Mouse (Mus musculus): ENCODE data around the gene Pgm2. TPM values are rescaled to one million over a fixed set of nuclear protein-coding genes. Genes with fewer than 3 reads are reported as not detected.

Pgm2 gene
- polyA plus RNA-seq, 1 experiment, result 7.6 TPM

- Histone ChIP-seq H3K4me3 (ENCODE audit: insufficient read depth, low read depth, low read length) (no peak overlapping the region), H3K4me1 (ENCODE audit: control insufficient read depth, insufficient read depth, low read length) (peaks cover 10% of the 10 kb centered on the region), H3K36me3 (ENCODE audit: control insufficient read depth, insufficient read depth, low read length) (no peaks in the 10 kb centered on the region), H3K27me3 (replicated peaks; ENCODE audit: control insufficient read depth, insufficient read depth, low read length) (no peaks in the 10 kb centered on the region), H3K27ac (ENCODE audit: insufficient read depth, low read depth, low read length) (no peak overlapping the region)
- WGBS, result 86% methylated on average over 4 of the region's 4 CpGs
- no peak for DNase-seq
- TF ChIP-seq POLR2A (IDR thresholded peaks at IDR 0.05; ENCODE audit: low read depth, low read length) (no peak), CTCF (conservative IDR thresholded peaks at IDR 0.05; ENCODE audit: insufficient read depth, insufficient read length, low read depth, low read length) (no peak)
Measured at GRCm38 (mm10) chr5:64158501-64158900, 65.8 kb downstream of the Pgm2 start.

- Histone ChIP-seq H3K27ac (ENCODE audit: insufficient read depth, low read depth, low read length) (no peak overlapping the region), H3K36me3 (ENCODE audit: control insufficient read depth, insufficient read depth, low read length) (no peaks in the 10 kb centered on the region), H3K4me3 (ENCODE audit: insufficient read depth, low read depth, low read length) (peak overlapping the region; percentile 75), H3K4me1 (ENCODE audit: control insufficient read depth, insufficient read depth, low read length) (peaks cover 10% of the 10 kb centered on the region), H3K27me3 (replicated peaks; ENCODE audit: control insufficient read depth, insufficient read depth, low read length) (no peaks in the 10 kb centered on the region)
- no peak for DNase-seq
- no peak for TF ChIP-seq CTCF (conservative IDR thresholded peaks at IDR 0.05; ENCODE audit: insufficient read depth, insufficient read length, low read depth, low read length)
- TF ChIP-seq POLR2A (IDR thresholded peaks at IDR 0.05; ENCODE audit: low read depth, low read length), result no peak
- WGBS, result 7% methylated on average over 39 of the region's 39 CpGs
Measured at GRCm38 (mm10) chr5:64159065-64159780, 66.5 kb downstream of the Pgm2 start.

DNA sequence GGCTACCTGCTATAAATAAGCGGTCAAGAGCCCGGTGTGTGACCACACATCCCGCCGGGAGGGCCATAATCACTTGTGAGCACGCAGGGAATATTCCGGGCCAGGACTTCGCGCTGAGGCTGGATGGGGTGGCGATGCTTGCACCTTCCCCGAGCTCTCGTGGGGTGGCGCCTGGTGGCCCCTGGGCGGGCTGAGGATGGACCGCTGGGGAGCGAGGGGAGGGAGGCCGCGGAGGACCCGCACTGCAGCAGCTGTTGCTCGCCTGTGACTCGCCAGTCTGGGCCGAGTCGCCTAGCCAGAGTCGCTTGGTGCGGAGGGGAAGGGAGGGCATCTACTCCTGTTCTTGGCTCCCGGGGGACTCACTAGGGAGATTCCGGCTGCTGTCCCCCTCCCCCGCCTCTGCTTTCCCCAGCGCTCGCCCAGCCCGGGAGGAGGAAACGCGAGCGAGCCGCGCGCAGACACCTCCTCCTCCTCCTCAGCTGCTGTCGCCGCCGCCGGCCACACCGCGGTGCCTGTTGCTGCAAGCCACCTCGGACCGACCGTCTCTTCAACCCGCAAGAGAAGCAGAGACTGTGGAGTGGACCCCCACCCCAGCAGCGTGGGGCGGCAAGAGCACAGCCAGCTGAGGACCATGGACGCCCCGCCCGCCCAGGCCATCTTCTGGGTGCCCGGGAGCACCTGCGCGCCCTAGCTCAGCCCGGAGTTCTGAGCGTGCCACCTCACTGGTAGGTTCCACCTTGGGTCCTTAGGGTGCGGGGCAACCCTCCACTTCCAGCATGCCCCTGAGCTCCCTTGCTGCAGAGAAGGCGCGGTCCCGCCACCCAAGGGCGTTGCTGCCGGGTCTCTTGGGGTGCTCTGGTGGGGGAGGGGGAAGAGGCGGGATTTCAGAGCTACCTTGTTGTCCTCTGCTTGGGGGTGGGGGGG, 67.3 kb downstream of the Pgm2 start:
- Histone ChIP-seq H3K36me3 (ENCODE audit: control insufficient read depth, insufficient read depth, low read length) (no peaks in the 10 kb centered on the region), H3K4me1 (ENCODE audit: control insufficient read depth, insufficient read depth, low read length) (peaks cover 10% of the 10 kb centered on the region), H3K4me3 (ENCODE audit: insufficient read depth, low read depth, low read length) (peak overlapping the region; percentile 75), H3K27me3 (replicated peaks; ENCODE audit: control insufficient read depth, insufficient read depth, low read length) (no peaks in the 10 kb centered on the region), H3K27ac (ENCODE audit: insufficient read depth, low read depth, low read length) (no peak overlapping the region)
- WGBS, result under 1% methylated on average over 61 of the region's 63 CpGs
- DNase-seq, result peak; percentile 66
- TF ChIP-seq POLR2A (IDR thresholded peaks at IDR 0.05; ENCODE audit: low read depth, low read length) (no peak), CTCF (conservative IDR thresholded peaks at IDR 0.05; ENCODE audit: insufficient read depth, insufficient read length, low read depth, low read length) (no peak)

DNA sequence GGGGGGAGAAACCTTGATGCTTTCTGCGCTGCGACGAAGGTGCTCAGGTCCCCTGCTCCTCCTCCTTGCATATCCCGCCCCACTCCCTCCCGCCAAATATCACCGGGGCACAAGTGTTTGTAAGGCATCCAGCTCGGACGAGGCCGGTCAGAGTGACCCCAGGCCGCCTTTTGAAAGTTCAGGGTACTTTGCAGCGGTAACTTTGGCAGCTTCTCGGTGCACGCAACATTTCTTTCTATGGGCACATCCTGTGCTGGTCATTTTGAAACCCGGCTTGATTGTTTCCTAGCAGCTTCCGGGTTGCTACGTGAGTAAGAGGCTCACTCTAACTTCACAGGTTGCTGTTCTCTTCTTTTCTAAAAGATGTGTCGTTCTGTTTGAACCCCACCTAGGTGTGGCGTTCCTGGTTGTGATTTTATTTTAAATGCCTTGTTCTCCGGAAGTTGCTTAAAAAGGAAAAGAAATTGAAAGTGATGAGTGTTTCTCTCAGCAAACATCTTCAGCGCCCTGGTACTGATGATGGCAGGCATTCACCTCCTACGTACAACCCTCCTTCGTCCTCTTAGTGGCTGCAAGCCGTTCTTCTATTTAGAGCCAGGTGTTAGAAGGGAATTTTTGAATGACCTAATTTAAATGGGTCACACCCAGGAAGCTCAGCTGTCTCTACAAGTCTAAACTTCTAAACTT, 68.1 kb downstream of the Pgm2 start:
- Histone ChIP-seq H3K36me3 (ENCODE audit: control insufficient read depth, insufficient read depth, low read length) (no peaks in the 10 kb centered on the region), H3K27me3 (replicated peaks; ENCODE audit: control insufficient read depth, insufficient read depth, low read length) (no peaks in the 10 kb centered on the region), H3K27ac (ENCODE audit: insufficient read depth, low read depth, low read length) (no peak overlapping the region), H3K4me1 (ENCODE audit: control insufficient read depth, insufficient read depth, low read length) (peaks cover 10% of the 10 kb centered on the region), H3K4me3 (ENCODE audit: insufficient read depth, low read depth, low read length) (peak overlapping the region; percentile 75)
- TF ChIP-seq CTCF (conservative IDR thresholded peaks at IDR 0.05; ENCODE audit: insufficient read depth, insufficient read length, low read depth, low read length), result no peak
- DNase-seq, result peak; percentile 32
- WGBS, result 4% methylated on average over 23 of the region's 23 CpGs

DNA sequence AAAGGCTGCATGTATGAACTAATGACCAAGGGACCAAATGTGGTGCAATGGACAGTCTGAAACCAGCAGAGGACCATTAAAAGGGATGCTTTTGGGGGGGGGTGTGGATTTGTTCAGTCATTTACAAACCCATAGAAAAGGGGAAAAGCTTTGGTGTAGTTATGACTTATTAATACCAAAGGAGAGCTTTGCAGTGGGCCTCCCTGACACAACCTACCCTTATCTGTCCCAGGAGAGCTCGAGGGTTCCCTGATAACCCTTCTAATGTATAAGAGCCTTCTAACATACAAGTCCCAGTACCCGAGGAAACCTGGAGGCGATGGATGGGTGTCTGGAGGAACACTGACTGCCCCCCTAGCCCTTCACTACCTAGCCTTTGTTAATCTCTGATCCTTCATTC, 69.2 kb downstream of the Pgm2 start:
- no peak for TF ChIP-seq POLR2A (IDR thresholded peaks at IDR 0.05; ENCODE audit: low read depth, low read length)
- TF ChIP-seq CTCF (conservative IDR thresholded peaks at IDR 0.05; ENCODE audit: insufficient read depth, insufficient read length, low read depth, low read length), result no peak
- peaks cover 10% of the 10 kb centered on the region for H3K4me1 ChIP-seq (ENCODE audit: control insufficient read depth, insufficient read depth, low read length)
- H3K36me3 ChIP-seq (ENCODE audit: control insufficient read depth, insufficient read depth, low read length), result no peaks in the 10 kb centered on the region
- no peak for DNase-seq
- 82% methylated on average over 3 of the region's 3 CpGs for WGBS
- H3K4me3 ChIP-seq (ENCODE audit: insufficient read depth, low read depth, low read length), result no peak overlapping the region
- no peaks in the 10 kb centered on the region for H3K27me3 ChIP-seq (replicated peaks; ENCODE audit: control insufficient read depth, insufficient read depth, low read length)
- no peak overlapping the region for H3K27ac ChIP-seq (ENCODE audit: insufficient read depth, low read depth, low read length)

GRCm38 (mm10) chr5:64162582-64162981, 69.8 kb downstream of the Pgm2 start:
- H3K4me3 ChIP-seq (ENCODE audit: insufficient read depth, low read depth, low read length), result no peak overlapping the region
- H3K36me3 ChIP-seq (ENCODE audit: control insufficient read depth, insufficient read depth, low read length), result no peaks in the 10 kb centered on the region
- TF ChIP-seq POLR2A (IDR thresholded peaks at IDR 0.05; ENCODE audit: low read depth, low read length), result no peak
- no peak for TF ChIP-seq CTCF (conservative IDR thresholded peaks at IDR 0.05; ENCODE audit: insufficient read depth, insufficient read length, low read depth, low read length)
- H3K27ac ChIP-seq (ENCODE audit: insufficient read depth, low read depth, low read length), result no peak overlapping the region
- DNase-seq, result no peak
- no peaks in the 10 kb centered on the region for H3K27me3 ChIP-seq (replicated peaks; ENCODE audit: control insufficient read depth, insufficient read depth, low read length)
- peaks cover 10% of the 10 kb centered on the region for H3K4me1 ChIP-seq (ENCODE audit: control insufficient read depth, insufficient read depth, low read length)
- WGBS, result 92% methylated on average over 5 of the region's 5 CpGs
